Mouse (Mus musculus) ES-Bruce4 (cell line): ENCODE results near the gene Serpina12.

Experiments used
- CTCF ChIP-seq: IDR thresholded peaks from one replicate; pipeline ENCODE4 v1.8.1; 2011; ENCODE audit warnings: low read depth, low read length
- EP300 ChIP-seq: IDR thresholded peaks from 2 replicates; pipeline ENCODE4 v1.6.1; 2011; ENCODE audit warnings: low read depth, low read length; ENCODE audit not compliant: insufficient read depth

DNA sequence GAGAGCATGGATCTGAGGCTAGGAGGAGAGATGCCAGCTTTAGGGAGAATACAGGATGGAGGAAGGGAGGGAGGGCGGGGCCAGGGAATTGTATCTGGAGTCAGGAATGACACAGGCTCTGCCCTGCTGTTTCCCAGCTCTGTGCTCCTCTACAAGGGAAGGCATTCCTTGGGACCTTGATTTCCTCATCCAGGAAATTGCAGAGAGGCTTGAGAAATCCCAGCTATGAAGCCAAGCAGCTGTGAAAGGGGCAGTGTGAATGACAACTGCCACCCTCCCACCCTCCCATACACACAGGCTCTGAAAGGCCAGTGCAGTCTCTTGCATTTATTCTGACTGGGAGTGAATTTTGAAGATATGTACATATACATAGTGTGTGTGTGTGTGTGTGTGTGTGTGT lies 9.8 kb upstream of the Serpina12 start:
- TF ChIP-seq CTCF (no peak), EP300 (no peak)
